Mouse (Mus musculus) embryonic fibroblast, embryonic 13.5 days (primary cell): ENCODE data around the gene Brap.

Source experiments
- CTCF ChIP-seq: IDR thresholded peaks from 2 replicates; pipeline ENCODE4 v1.5.1; 2011; ENCODE audit warnings: mild to moderate bottlenecking, control low read depth, low read length, moderate library complexity, borderline replicate concordance; ENCODE audit not compliant: insufficient read depth
- POLR2A ChIP-seq: IDR thresholded peaks from 2 replicates; pipeline ENCODE4 v1.6.1; 2011; ENCODE audit warnings: low read depth, mild to moderate bottlenecking, control low read depth, low read length, moderate library complexity

GRCm38 (mm10) chr5:121627871-121628270 is 32.5 kb upstream of the Brap start:
- peak; percentile 63; the same call in 1 of the 2 replicates for TF ChIP-seq CTCF
- TF ChIP-seq POLR2A, result no peak
